Mouse (Mus musculus): ENCODE data around the gene Ttll12.

GRCm38 (mm10) chr15:83576651-83577050 is 18.3 kb downstream of the Ttll12 start:
- TF ChIP-seq CTCF (IDR thresholded peaks at IDR 0.05; ENCODE audit: insufficient read depth, low read length) (no peak), POLR2A (IDR thresholded peaks at IDR 0.05; ENCODE audit: borderline replicate concordance, extremely low read depth, low read depth, low read length) (no peak)

Measured in lung, adult 2 months (tissue).